Mouse (Mus musculus): Measurements from ENCODE around the gene Stk11. TPM values are rescaled to one million over a fixed set of nuclear protein-coding genes. Genes with fewer than 3 reads are reported as not detected.
A peak's percentile ranks its signal among the peaks of the same experiment; 100 is the strongest.

Gene Stk11
- 100 to 1,000 TPM; 105 to 110 TPM for total RNA-seq (2021)
- long read RNA-seq, experiment 1, transcript Stk11-201 (10 exons, 2,566 nt), result major isoform, 15 of 20 reads
- long read RNA-seq, experiment 1, partial matches to known transcripts, result 1 of 20 reads
- long read RNA-seq, experiment 1, other reads (novel, unspliced or antisense), result 3 of 20 reads
- long read RNA-seq, experiment 2, transcript Stk11-201 (10 exons, 2,566 nt), result major isoform, 15 of 25 reads
- long read RNA-seq, experiment 2, partial matches to known transcripts, result 2 of 25 reads
- long read RNA-seq, experiment 2, other reads (novel, unspliced or antisense), result 7 of 25 reads

- DNase-seq, result peak; percentile 98
Measured at GRCm38 (mm10) chr10:80115290-80115943, at the start of gene Stk11. TSS of gene Stk11 (plus strand) at chr10:80115803.

- no peak for DNase-seq
Measured at GRCm38 (mm10) chr10:80069251-80069650, 46.4 kb upstream of the Stk11 start.

- DNase-seq, result no peak
Measured at GRCm38 (mm10) chr10:80069948-80070450, 45.6 kb upstream of the Stk11 start.

GRCm38 (mm10) chr10:80070837-80071515 is 44.6 kb upstream of the Stk11 start:
- peak; percentile 83 for DNase-seq

- no peak for DNase-seq
Measured at GRCm38 (mm10) chr10:80071516-80071900, 44.1 kb upstream of the Stk11 start.

- no peak for DNase-seq
Measured at GRCm38 (mm10) chr10:80072623-80073489, 42.7 kb upstream of the Stk11 start.

GRCm38 (mm10) chr10:80074813-80075601 is 40.6 kb upstream of the Stk11 start:
- peak; percentile 52 for DNase-seq

GRCm38 (mm10) chr10:80075924-80076323 is 39.7 kb upstream of the Stk11 start:
- no peak for DNase-seq

GRCm38 (mm10) chr10:80076386-80076785 is 39.2 kb upstream of the Stk11 start:
- DNase-seq, result no peak

- DNase-seq, result no peak
Measured at GRCm38 (mm10) chr10:80077312-80077711, 38.3 kb upstream of the Stk11 start.

GRCm38 (mm10) chr10:80078366-80078765 is 37.2 kb upstream of the Stk11 start:
- no peak for DNase-seq

GRCm38 (mm10) chr10:80080396-80081070 is 35.1 kb upstream of the Stk11 start:
- no peak for DNase-seq

GRCm38 (mm10) chr10:80081075-80081474 is 34.5 kb upstream of the Stk11 start:
- DNase-seq, result no peak

- no peak for DNase-seq
Measured at GRCm38 (mm10) chr10:80084817-80085487, 30.7 kb upstream of the Stk11 start.

- no peak for DNase-seq
Measured at GRCm38 (mm10) chr10:80086847-80087246, 28.8 kb upstream of the Stk11 start.

- DNase-seq, result no peak
Measured at GRCm38 (mm10) chr10:80087483-80087882, 28.1 kb upstream of the Stk11 start.

- no peak for DNase-seq
Measured at GRCm38 (mm10) chr10:80089146-80089545, 26.5 kb upstream of the Stk11 start.

GRCm38 (mm10) chr10:80091527-80091926 is 24.1 kb upstream of the Stk11 start:
- DNase-seq, result peak; percentile 35

GRCm38 (mm10) chr10:80092690-80093089 is 22.9 kb upstream of the Stk11 start:
- DNase-seq, result no peak

- no peak for DNase-seq
Measured at GRCm38 (mm10) chr10:80094085-80094484, 21.5 kb upstream of the Stk11 start.
